Mouse (Mus musculus): ENCODE data around the gene Gal3st4. TPM values are rescaled to one million over a fixed set of nuclear protein-coding genes. Genes with fewer than 3 reads are reported as not detected.

Gene Gal3st4
- total and polyA plus RNA-seq, 2 experiments from 2014 or later = 1.5 to 2.1 TPM

DNA sequence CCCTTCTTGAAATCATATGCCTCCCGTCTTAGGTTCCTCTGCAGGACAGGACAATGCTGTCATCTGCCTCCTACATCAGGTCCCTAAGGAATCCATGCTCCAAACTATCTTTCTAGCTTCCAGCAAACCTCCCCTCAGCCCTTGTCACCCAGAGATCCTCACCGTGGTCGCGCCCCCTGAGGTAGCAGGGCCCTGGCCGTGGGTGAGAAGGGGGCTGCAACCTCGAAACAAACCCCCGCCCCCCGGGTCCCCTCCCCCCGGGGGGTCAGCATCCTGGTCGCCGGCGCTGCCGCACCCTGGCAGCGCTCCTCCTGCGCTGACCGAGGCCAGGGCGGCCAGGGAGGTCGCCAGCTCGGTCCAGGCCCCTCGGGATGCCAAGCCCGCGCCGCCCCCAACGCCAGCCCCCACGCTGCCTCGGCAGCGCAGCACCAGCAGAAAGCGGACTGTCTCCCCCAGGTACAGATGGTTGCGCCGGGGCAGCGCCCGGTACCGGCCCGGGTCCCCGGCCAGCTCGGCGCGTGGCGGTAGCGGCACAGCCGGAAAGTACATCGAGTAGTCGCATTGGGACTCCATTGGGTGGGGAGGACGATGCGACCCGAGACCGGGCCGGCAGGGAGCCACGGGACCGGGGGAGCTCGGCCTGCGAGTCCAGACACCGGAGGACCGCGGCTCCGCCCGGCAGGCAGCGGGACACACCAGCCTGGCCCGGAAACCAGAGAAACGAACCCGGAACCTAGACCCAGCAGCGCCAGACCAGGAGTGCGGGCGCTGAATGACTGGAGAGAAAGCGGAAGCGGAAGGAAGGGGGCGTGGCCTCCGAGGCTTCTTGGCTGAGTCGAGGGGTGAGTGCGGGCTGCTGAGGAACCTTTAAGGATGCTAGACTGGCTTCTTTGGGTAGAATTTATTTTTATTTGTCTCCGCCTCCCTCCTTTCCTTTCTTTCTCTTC lies 9.1 kb downstream of the Gal3st4 start, which contains the start of gene BC037034:
TSS of gene BC037034 (minus strand) at position 774 of the 947 bp plus-strand sequence.
- peak within 1 kb of the TSS; percentile 90 for H3K9ac ChIP-seq (replicated peaks; ENCODE audit: low read length)
- TF ChIP-seq CTCF (IDR thresholded peaks at IDR 0.05; ENCODE audit: low read depth) = peak; percentile 20; the same call in 1 of the 2 replicates
- ATAC-seq (peak; percentile 93), DNase-seq (ENCODE audit: low spot score) (peak; percentile 97)
- no peaks in the 10 kb centered on the region for H3K9me3 ChIP-seq (ENCODE audit: low read length)
- peaks cover 25% of the 10 kb centered on the region for H3K36me3 ChIP-seq (ENCODE audit: insufficient read depth, low read length)
- under 1% methylated on average over 71 of the region's 71 CpGs for WGBS
- H3K4me3 ChIP-seq (ENCODE audit: low read length) = peak within 1 kb of the TSS; percentile 72
- peak within 1 kb of the TSS; percentile 70 for H3K4me2 ChIP-seq (ENCODE audit: low read depth, low read length)
- H3K27ac ChIP-seq = peak within 1 kb of the TSS; percentile 84
- H3K4me1 ChIP-seq (ENCODE audit: insufficient read depth, low read length) = peaks cover 14% of the 10 kb centered on the region; the same call in 1 of the 2 replicates
- H3K27me3 ChIP-seq (ENCODE audit: insufficient read depth, low read length) = no peaks in the 10 kb centered on the region

DNA sequence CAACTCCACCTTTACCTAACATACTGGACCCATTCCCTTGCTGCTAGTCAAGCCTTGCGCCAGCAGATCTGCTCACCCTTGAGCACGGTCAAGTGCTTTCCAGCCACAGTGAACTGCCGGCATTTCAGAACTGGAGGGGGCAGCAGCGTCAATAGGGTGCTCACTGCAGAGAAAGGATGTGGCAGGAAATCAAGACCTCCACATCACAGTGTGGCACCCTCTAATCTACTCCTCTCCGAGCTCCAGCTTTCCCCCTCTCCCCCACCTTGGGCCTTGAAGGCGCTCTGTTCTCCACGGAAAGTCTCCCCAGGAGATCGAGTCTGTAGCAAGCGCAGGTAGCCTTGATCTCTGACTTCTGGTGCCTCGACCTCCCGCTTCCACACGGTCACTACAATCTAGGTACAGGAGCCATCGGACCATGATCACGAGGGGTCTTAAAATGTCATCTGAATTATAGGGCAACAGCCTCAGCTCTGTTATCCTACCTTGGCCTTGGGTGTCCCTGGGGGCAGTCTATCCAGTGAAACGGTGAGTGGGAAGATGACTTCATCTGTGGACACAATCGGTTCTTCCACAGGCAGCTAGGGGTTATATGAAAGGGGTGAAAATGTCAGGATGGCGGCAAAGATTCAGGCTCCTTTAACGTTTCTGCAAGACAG lies 9.9 kb downstream of the Gal3st4 start:
- Histone ChIP-seq H3K9ac (replicated peaks; ENCODE audit: low read length) (peak overlapping the region; percentile 90), H3K36me3 (ENCODE audit: insufficient read depth, low read length) (peaks cover 25% of the 10 kb centered on the region), H3K9me3 (ENCODE audit: low read length) (no peaks in the 10 kb centered on the region), H3K4me3 (ENCODE audit: low read length) (peak overlapping the region; percentile 72), H3K27ac (peak overlapping the region; percentile 84; the same call in 1 of the 2 replicates), H3K4me1 (ENCODE audit: insufficient read depth, low read length) (peaks cover 14% of the 10 kb centered on the region; the same call in 1 of the 2 replicates), H3K4me2 (ENCODE audit: low read depth, low read length) (peak overlapping the region; percentile 70), H3K27me3 (ENCODE audit: insufficient read depth, low read length) (no peaks in the 10 kb centered on the region)
- no peak for DNase-seq (ENCODE audit: low spot score)
- no peak for TF ChIP-seq CTCF (IDR thresholded peaks at IDR 0.05; ENCODE audit: low read depth)
- no peak for ATAC-seq
- 61% methylated on average over 18 of the region's 18 CpGs for WGBS

- Histone ChIP-seq H3K9ac (replicated peaks; ENCODE audit: low read length) (no peak overlapping the region), H3K27ac (no peak overlapping the region), H3K4me3 (ENCODE audit: low read length) (no peak overlapping the region), H3K36me3 (ENCODE audit: insufficient read depth, low read length) (peaks cover 25% of the 10 kb centered on the region), H3K4me2 (ENCODE audit: low read depth, low read length) (no peak overlapping the region), H3K9me3 (ENCODE audit: low read length) (no peaks in the 10 kb centered on the region), H3K4me1 (ENCODE audit: insufficient read depth, low read length) (peaks cover 14% of the 10 kb centered on the region; the same call in 1 of the 2 replicates), H3K27me3 (ENCODE audit: insufficient read depth, low read length) (no peaks in the 10 kb centered on the region)
- no peak for ATAC-seq
- no peak for DNase-seq (ENCODE audit: low spot score)
- TF ChIP-seq CTCF (IDR thresholded peaks at IDR 0.05; ENCODE audit: low read depth) = no peak
- 80% methylated on average over 4 of the region's 4 CpGs for WGBS
Measured at GRCm38 (mm10) chr5:138262001-138262400, 10.6 kb downstream of the Gal3st4 start.

- 92% methylated on average over 11 of the region's 11 CpGs for WGBS
- no peaks in the 10 kb centered on the region for H3K27me3 ChIP-seq (ENCODE audit: insufficient read depth, low read length)
- no peak for DNase-seq (ENCODE audit: low spot score)
- H3K4me1 ChIP-seq (ENCODE audit: insufficient read depth, low read length) = peaks cover 19% of the 10 kb centered on the region
- H3K9ac ChIP-seq (replicated peaks; ENCODE audit: low read length) = no peak overlapping the region
- no peak for TF ChIP-seq CTCF (IDR thresholded peaks at IDR 0.05; ENCODE audit: low read depth)
- H3K4me3 ChIP-seq (ENCODE audit: low read length) = no peak overlapping the region
- H3K27ac ChIP-seq = no peak overlapping the region
- H3K36me3 ChIP-seq (ENCODE audit: insufficient read depth, low read length) = peaks cover 25% of the 10 kb centered on the region
- no peak overlapping the region for H3K4me2 ChIP-seq (ENCODE audit: low read depth, low read length)
- ATAC-seq = no peak
- no peaks in the 10 kb centered on the region for H3K9me3 ChIP-seq (ENCODE audit: low read length)
Measured at GRCm38 (mm10) chr5:138260834-138261233, 11.8 kb downstream of the Gal3st4 start.

DNA sequence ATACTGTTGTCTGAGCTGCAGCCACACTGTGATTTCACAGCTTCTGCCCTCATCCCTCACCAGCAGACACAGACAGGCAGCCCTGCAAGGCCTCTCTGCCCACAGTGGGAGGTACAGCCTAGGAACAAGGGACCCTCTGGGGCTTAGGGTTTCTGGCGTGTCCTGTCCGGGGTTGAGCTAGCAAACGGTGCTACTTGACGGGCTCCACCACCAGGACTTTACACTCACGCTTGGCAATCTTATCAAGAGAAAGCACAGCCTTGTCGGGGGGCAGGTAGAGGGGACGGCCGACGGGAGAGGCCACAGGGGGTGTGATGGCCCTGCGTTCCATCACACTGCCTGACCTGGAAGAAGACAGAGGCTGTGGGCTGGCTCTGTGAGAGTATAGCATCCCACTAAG lies 12.6 kb downstream of the Gal3st4 start:
- Histone ChIP-seq H3K9ac (replicated peaks; ENCODE audit: low read length) (no peak overlapping the region), H3K36me3 (ENCODE audit: insufficient read depth, low read length) (peaks cover 25% of the 10 kb centered on the region), H3K4me2 (ENCODE audit: low read depth, low read length) (no peak overlapping the region), H3K27me3 (ENCODE audit: insufficient read depth, low read length) (no peaks in the 10 kb centered on the region), H3K9me3 (ENCODE audit: low read length) (no peaks in the 10 kb centered on the region), H3K4me1 (ENCODE audit: insufficient read depth, low read length) (peaks cover 19% of the 10 kb centered on the region), H3K4me3 (ENCODE audit: low read length) (no peak overlapping the region), H3K27ac (no peak overlapping the region)
- DNase-seq (ENCODE audit: low spot score) = no peak
- WGBS = 80% methylated on average over 10 of the region's 10 CpGs
- TF ChIP-seq CTCF (IDR thresholded peaks at IDR 0.05; ENCODE audit: low read depth) = no peak
- ATAC-seq = no peak

- no peak overlapping the region for H3K9ac ChIP-seq (replicated peaks; ENCODE audit: low read length)
- peaks cover 25% of the 10 kb centered on the region for H3K36me3 ChIP-seq (ENCODE audit: insufficient read depth, low read length)
- ATAC-seq (no peak), DNase-seq (ENCODE audit: low spot score) (no peak)
- no peaks in the 10 kb centered on the region for H3K27me3 ChIP-seq (ENCODE audit: insufficient read depth, low read length)
- 74% methylated on average over 7 of the region's 7 CpGs for WGBS
- no peak for TF ChIP-seq CTCF (IDR thresholded peaks at IDR 0.05; ENCODE audit: low read depth)
- H3K4me1 ChIP-seq (ENCODE audit: insufficient read depth, low read length) = peaks cover 16% of the 10 kb centered on the region
- H3K27ac ChIP-seq = no peak overlapping the region
- H3K4me3 ChIP-seq (ENCODE audit: low read length) = no peak overlapping the region
- H3K9me3 ChIP-seq (ENCODE audit: low read length) = no peaks in the 10 kb centered on the region
- no peak overlapping the region for H3K4me2 ChIP-seq (ENCODE audit: low read depth, low read length)
Measured at GRCm38 (mm10) chr5:138258993-138259392, 13.6 kb downstream of the Gal3st4 start.

Measured in hindbrain, postnatal 0 days (tissue).